Mouse (Mus musculus) bone marrow, adult 2 months (tissue): ENCODE data around the gene H2-Q6.
"Not testable (repeated sequence)": the region's sequence is repeated elsewhere in the genome, so short reads cannot be mapped to it uniquely, and the experiment has no call there.

Experiments
- CTCF ChIP-seq: fragments of 200-500 bp; IDR thresholded peaks from 2 replicates; pipeline ENCODE4 v1.5.1; 2011; ENCODE audit warnings: low read length, control low read depth; ENCODE audit not compliant: control insufficient read depth, insufficient read depth
- POLR2A ChIP-seq: fragments of 200-500 bp; IDR thresholded peaks from 2 replicates; pipeline ENCODE4 v1.6.1; 2011; ENCODE audit warnings: low read depth, mild to moderate bottlenecking, control low read depth, low read length, borderline replicate concordance; ENCODE audit not compliant: control insufficient read depth

DNA sequence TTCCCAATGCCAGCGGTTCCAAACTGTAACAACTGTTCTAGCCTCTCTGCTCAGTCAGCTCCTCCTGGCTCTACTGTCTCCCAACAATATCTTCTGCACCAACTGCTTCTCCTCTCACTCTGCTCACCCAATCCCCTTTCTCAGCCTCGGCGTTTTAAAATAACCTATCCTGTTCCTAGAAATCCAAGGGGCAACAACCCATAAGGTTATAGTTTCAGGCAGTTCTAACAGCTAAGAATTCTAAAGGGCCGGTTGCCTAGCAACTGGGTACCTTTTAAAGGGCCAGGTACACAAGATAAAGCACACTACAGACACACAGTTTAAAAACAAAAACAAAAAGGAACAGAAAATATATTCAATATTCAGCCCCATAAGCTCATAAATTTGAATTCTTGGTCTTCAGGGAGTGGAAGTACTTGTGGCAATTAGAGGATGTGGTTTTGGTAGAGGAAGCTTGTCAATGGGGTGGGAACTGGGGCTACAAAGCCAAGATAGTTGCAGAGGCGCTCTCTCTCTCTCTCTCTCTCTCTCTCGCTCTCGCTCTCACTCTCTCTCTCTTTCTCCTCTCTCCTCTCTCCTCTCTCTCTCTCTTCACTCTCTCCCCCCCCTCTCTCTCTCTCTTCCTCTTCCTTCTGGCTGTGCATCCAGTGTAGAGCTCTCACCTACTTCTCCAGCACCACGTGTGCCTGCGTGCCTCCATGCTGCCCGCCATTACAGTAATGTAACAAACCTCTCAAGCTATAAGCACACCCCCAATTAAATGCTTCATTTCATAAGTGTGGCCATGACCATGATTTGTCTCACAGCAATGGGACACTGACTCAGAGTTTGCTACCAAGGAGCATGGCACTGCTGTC lies 9.1 kb upstream of the H2-Q6 start:
- not testable (repeated sequence) for TF ChIP-seq CTCF, POLR2A
